Mouse (Mus musculus): ENCODE data around the gene Tmem159. TPM values are rescaled to one million over a fixed set of nuclear protein-coding genes. Genes with fewer than 3 reads are reported as not detected.

Gene Tmem159
- total RNA-seq, 2 experiments from 2014 or later, result 4.7 to 7.8 TPM

DNA sequence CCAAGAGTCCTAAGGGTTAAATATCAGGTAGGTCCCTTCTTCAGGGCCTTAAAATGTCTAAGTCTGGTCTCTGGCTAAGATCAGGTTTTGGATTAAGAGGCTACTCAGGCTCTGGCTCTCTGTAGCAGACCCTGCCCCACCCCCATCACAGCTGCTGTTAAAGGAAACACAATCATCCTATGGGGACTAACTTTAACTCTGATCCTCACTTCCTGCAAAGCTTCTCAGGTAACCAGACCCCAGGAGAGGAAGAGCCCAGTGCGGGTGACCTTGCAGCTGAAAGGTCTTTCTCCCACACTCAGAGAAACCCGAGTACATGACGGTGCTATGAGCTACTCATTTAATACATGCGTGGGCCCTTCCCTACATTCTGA lies 25.5 kb downstream of the Tmem159 start:
- no peak for ATAC-seq (replicated peaks; ENCODE audit: poor library complexity, severe bottlenecking)

DNA sequence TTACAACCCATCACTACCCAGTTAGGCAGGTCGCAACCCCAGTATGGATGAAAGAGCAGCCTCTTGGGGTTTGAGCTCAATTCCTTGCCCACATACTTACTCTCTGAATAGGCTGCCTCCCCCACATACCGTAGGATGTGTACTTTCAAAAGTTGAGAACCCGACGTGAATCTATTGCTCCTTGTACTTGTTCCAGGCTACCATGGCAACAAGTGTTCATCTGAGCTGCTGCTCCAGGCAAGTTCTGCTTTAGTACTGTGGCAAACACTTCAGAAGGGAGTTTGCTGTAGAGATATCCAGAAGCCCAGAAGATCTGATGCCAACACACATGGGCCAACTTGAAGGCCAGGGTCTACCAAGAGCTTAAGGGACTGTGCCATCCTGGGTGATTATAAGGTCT lies 26.8 kb downstream of the Tmem159 start:
- no peak for ATAC-seq (replicated peaks; ENCODE audit: poor library complexity, severe bottlenecking)

DNA sequence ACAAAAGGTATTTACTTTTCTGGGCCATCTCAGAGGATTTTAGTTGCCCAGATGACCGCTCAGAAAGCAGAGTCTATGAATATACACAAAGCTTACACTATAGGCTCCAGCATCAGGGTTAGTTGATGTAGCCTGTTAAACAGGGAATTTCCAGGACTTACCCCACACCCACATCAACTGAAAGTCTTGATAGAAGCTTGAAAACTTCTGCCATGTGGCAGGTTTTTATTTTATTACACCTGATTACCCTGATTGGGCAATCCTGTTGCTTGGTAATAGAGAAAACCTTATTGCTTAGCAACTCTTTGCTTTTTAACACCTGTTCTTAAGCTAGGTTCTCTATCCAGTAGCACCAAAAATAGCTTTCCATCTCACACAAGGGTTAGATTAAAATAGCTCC lies 40.6 kb downstream of the Tmem159 start:
- ATAC-seq (replicated peaks; ENCODE audit: poor library complexity, severe bottlenecking), result no peak

DNA sequence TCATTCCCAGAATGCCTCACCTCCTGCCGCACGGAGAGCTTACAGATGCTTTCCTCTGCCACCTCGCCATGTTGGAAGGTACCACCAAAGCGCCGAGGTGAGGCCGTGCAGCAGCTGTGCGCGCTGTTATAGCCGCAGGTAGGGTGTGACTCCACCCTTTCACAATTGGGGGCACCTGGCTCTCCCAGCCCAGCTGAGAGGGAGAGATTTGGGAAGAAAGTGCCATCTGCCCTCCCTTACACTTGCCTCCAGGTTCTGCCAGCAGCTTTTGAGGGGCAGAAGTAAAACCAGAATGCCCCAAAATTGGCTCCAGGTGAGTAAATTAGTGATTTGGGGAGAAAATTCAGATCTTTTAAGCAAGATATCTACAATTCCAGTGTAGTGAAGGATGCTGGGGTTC lies 43.0 kb downstream of the Tmem159 start, which contains the start of gene Zp2:
Zp2 (minus strand) TSS at position 101 of the 400 bp plus-strand sequence.
- no peak for ATAC-seq (replicated peaks; ENCODE audit: poor library complexity, severe bottlenecking)

DNA sequence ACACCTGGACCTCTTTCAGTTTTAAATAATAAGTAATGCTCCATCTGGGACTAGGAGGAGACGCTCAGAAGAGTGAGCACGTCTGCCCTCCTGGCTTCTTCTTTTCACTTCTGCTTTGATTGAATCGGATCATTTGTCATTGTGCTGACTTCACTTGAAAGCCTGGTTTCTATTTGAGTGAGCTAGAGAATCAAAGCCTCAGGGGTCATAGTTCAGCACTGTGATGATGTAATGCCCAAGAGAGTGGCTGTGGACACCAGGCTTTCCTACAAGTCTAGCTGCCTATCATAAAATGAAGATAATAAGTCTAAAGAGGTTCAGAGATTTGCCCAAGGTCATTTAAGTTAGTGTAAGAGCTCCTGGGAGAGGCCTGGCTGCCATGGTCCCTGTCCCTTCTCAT lies 48.1 kb downstream of the Tmem159 start:
- no peak for ATAC-seq (replicated peaks; ENCODE audit: poor library complexity, severe bottlenecking)

DNA sequence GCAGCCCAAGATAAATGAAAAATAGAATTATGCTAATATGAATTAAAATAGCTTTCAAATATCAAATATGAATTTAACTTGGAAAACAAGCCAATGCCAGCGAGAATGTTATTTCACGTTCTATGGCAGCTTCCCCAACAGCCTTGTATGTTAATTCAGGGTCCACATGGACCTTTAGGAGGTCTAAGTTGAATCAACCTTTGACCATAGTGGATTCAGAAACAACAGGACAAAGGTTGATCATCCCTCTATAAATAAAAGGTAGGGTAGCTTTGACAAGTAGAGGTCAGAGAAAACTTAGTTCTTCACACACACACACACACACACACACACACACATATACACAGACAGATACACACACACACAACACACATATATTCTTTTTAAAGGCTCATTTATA lies 48.7 kb downstream of the Tmem159 start:
- ATAC-seq (replicated peaks; ENCODE audit: poor library complexity, severe bottlenecking), result no peak

DNA sequence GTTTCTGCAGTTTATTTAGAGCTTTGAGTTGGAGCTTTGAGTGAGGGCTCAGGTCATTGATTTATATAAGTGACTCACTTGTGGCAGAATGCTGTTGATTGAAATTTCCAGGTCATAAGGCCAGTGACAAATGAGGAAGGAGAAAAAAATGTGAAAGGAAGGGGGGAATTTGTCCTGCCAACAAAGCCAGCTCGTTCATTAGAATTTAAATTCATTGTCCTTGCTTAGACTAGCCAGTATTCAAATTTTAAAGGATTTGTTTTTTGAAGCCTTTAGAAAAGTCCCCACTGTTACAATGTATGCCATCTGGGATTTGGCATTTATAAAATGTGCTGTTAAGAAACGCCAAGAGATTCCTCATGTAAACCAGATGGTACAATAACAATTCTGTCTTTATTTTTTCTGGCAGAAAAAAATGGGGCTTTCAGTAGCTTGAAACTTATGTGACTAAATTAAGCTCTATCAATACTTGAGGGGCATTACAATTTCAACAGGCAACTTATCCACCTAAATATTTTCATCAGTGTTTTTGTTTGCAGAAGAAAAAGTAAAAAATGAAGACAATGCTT lies 54.8 kb downstream of the Tmem159 start:
- ATAC-seq (replicated peaks; ENCODE audit: poor library complexity, severe bottlenecking), result no peak

DNA sequence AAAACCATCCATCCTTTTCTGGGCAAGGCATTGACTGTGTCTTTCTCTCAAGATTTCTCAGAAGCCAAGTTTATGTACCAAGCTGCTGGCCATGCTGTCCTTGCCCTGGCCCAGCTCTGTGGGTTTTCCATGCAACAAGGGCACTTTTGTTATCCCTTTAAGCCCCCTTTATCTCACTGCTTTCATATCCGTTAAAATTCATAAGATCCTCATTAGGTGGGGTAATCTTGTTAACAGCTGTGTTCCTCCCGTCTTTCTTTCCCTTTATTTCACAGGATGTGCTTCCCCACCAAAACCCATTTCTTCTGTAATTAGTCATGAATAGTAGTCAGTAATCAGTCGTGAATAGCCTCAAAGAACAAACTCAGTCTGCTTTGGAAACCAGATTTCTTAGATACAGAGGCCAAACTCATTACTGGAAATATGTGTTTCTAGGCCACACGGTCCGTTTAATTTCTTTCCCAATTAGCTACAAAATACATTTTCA lies 55.5 kb downstream of the Tmem159 start:
- ATAC-seq (replicated peaks; ENCODE audit: poor library complexity, severe bottlenecking), result no peak

DNA sequence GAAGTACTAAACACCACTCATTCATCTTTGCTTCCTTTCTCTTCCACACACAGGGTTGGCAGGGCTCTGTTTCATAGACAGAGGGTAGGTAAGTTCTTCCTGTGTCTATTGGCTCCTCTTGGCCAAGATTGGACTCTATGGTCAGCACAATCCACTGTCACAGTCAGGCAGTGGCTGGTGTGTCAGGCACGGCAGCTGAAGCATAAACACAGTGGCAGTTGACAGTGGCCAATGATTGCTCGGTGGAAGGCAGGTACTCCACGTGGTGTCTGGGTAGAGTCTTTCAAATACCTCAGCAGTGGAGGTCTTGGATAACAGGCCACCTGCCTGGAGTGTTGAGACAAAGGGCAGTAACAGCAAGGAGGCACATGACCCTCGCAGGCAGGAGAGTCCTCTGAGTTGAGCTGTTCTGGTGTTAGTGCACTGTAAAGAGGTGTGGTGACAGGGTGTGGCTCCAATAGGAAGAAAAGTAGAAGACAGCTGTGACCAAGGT lies 56.0 kb downstream of the Tmem159 start:
- ATAC-seq (replicated peaks; ENCODE audit: poor library complexity, severe bottlenecking), result no peak

DNA sequence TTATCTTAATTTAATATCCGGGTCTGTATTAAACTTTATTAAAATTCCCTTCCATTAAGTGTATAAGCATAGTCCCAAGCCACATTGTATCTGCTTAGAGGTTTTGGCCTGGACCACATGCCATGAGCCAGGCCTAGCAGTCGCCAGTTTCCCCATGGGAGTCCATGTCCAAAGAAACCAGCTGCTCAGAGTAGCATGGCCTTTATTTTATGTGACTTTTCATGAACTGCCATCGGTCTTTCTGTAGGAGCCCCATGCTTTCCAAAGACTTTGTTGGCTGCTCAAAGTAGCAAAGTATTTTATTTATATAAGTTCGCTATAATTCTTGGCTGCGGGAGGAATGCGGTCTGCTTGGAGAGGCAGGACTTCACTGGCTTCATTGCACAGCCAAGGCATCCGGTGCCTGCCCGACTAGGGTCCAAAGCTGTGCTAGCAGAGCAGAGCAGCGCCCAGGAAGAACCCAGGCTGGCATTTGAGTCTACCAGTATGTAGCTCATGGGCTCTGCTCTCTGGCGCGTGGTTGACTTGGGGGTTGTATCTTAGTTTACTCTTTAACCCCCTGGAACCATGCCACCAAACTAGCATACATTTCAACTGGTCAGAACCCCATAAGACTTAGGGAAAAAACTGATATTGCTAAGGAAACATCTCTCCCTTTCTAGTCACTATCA lies 61.6 kb downstream of the Tmem159 start:
- ATAC-seq (replicated peaks; ENCODE audit: poor library complexity, severe bottlenecking), result no peak

Other genes starting within 250 kb of the Tmem159 start
- 6.2 and 19.4 TPM in 2 replicates for gene Lyrm1, start 206.5 kb upstream of the Tmem159 start, total RNA-seq (2014; fragmentation: Nextera tagmentation)
- gene Lyrm1, start 206.5 kb upstream of the Tmem159 start, total RNA-seq (2017), result 3.8 and 5.0 TPM in 2 replicates
- 4.7 and 10.3 TPM in 2 replicates for gene Dcun1d3, start 206.1 kb upstream of the Tmem159 start, total RNA-seq (2014; fragmentation: Nextera tagmentation)
- gene Dcun1d3, start 206.1 kb upstream of the Tmem159 start, total RNA-seq (2017), result 4.0 and 9.7 TPM in 2 replicates
- gene Dnah3, start 7.1 kb upstream of the Tmem159 start, total RNA-seq (2014; fragmentation: Nextera tagmentation), result not detected in 2 replicates
- not detected in 2 replicates for gene Dnah3, start 7.1 kb upstream of the Tmem159 start, total RNA-seq (2017)
- gene Zp2, start 42.9 kb downstream of the Tmem159 start, total RNA-seq (2014; fragmentation: Nextera tagmentation), result not detected in 2 replicates
- not detected in 2 replicates for gene Zp2, start 42.9 kb downstream of the Tmem159 start, total RNA-seq (2017)
- gene Anks4b, start 71.5 kb downstream of the Tmem159 start, total RNA-seq (2014; fragmentation: Nextera tagmentation), result not detected in 2 replicates
- gene Anks4b, start 71.5 kb downstream of the Tmem159 start, total RNA-seq (2017), result not detected in 2 replicates
- not detected in 2 replicates for gene Crym, start 99.8 kb downstream of the Tmem159 start, total RNA-seq (2014; fragmentation: Nextera tagmentation)
- gene Crym, start 99.8 kb downstream of the Tmem159 start, total RNA-seq (2017), result not detected in 2 replicates
- gene Abca14, start 101.6 kb downstream of the Tmem159 start, total RNA-seq (2014; fragmentation: Nextera tagmentation), result not detected in 2 replicates
- not detected in 2 replicates for gene Abca14, start 101.6 kb downstream of the Tmem159 start, total RNA-seq (2017)
- not detected in 2 replicates for gene Abca15, start 226.3 kb downstream of the Tmem159 start, total RNA-seq (2014; fragmentation: Nextera tagmentation)
- not detected in 2 replicates for gene Abca15, start 226.3 kb downstream of the Tmem159 start, total RNA-seq (2017)